Mouse (Mus musculus) forebrain, embryonic 16.5 days (tissue): ENCODE data around the gene Pik3r5. TPM values are rescaled to one million over a fixed set of nuclear protein-coding genes. Genes with fewer than 3 reads are reported as not detected.

Experiments used
- ATAC-seq: fragments of 200-750 bp; cut with Nextera tagmentation; 2 replicates; pipeline ENCODE4 v1.8.0; 2017; ENCODE audit warnings: mild to moderate bottlenecking, moderate library complexity
- H3K27ac ChIP-seq: fragments of 300-500 bp; sonication (generic); 2 replicates; pipeline ENCODE4 v1.5.1; 2014; ENCODE audit warnings: low read length, control low read depth
- H3K27me3 ChIP-seq: fragments of 300-500 bp; sonication (generic); replicated peaks from 2 replicates; pipeline ENCODE4 v1.6.1; 2014; ENCODE audit warnings: low read length; ENCODE audit not compliant: control insufficient read depth, insufficient read depth
- H3K36me3 ChIP-seq: fragments of 300-500 bp; sonication (generic); 2 replicates; pipeline ENCODE4 v1.6.1; 2014; ENCODE audit not compliant: control insufficient read depth, insufficient read depth
- H3K4me1 ChIP-seq: fragments of 300-500 bp; sonication (generic); replicated peaks from 2 replicates; pipeline ENCODE4 v1.6.1; 2014; ENCODE audit warnings: low read length; ENCODE audit not compliant: control insufficient read depth, insufficient read depth
- H3K4me2 ChIP-seq: fragments of 300-500 bp; sonication (generic); 2 replicates; pipeline ENCODE4 v1.6.1; 2014; ENCODE audit warnings: mild to moderate bottlenecking, low read length, control low read depth
- H3K4me3 ChIP-seq: fragments of 300-500 bp; sonication (generic); replicated peaks from 2 replicates; pipeline ENCODE4 v1.5.1; 2014; ENCODE audit warnings: mild to moderate bottlenecking, low read length, control low read depth
- H3K9ac ChIP-seq: fragments of 300-500 bp; sonication (generic); replicated peaks from 2 replicates; pipeline ENCODE4 v1.6.1; 2014; ENCODE audit warnings: low read depth, low read length, control low read depth
- H3K9me3 ChIP-seq: fragments of 300-500 bp; sonication (generic); 2 replicates; pipeline ENCODE4 v1.6.1; 2016; ENCODE audit warnings: low read length; ENCODE audit not compliant: control insufficient read depth
- WGBS: fragments of 180-500 bp; shearing (Covaris S2); extraction: QIAGEN DNeasy Blood & Tissue Kit; methylation state at CpG from one replicate; pipeline ENCODE4 v1.1.7; 2014; 5-methylcytosine and 5-hydroxymethylcytosine counted together
- polyA plus RNA-seq: library from polyadenylated mRNA; unstranded; fragments of >200 nt; fragmentation: Nextera tagmentation; extraction: Ambion mirVana; gene quantifications from 2 replicates; pipeline ENCODE4 v1.2.1, GENCODE M21; 2015

Pik3r5 gene
- polyA plus RNA-seq, 1 experiment from 2014 or later, result 0.11 TPM

DNA sequence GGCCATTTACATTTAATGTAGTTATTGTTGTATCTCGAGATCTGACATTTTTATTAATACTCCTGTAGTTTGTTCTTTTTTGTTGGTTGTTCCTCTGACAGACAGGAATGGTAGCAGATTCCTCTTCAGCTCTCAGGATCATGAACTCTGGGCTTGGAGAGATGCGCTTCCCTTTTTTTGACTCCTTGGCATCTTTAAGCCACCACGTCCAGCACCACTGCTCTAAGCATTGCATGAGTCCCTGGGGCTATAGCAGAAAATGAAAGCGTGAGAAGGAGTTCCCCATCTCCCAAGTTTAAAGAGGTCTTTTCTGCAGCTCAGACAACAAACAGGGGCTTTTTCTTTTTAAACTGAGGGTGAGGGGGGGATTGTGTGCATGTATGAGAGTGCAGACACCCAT lies 87.4 kb downstream of the Pik3r5 start:
- H3K27me3 ChIP-seq, result no peaks in the 10 kb centered on the region
- no peak overlapping the region for H3K4me3 ChIP-seq
- no peak overlapping the region for H3K9ac ChIP-seq
- no peaks in the 10 kb centered on the region for H3K4me1 ChIP-seq
- H3K36me3 ChIP-seq, result no peaks in the 10 kb centered on the region
- WGBS, result 89% methylated on average over 4 of the region's 4 CpGs
- no peak overlapping the region for H3K4me2 ChIP-seq
- no peak for ATAC-seq
- H3K9me3 ChIP-seq, result 0 out of 2 replicates have a peak, but pooled peaks cover 2% of the 10 kb centered on the region
- no peak overlapping the region for H3K27ac ChIP-seq

DNA sequence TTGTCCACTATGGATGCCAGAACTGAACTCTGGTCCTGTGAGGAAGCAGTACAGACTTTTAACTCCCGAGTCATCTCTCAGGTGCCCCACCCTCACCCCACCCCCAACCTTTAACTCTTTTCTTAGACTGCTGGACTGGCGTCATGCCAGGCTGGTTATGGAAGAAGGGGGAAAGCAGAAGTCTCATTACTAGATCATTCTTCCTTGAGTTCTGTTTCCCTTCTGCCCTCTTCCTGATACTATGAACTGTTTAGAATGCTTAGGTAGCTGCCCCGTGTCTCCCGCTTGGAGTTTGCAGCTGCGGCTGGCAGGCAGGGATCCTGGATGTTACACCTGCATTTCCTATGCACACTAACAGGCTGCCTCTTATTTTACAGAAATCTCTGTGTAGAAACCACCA lies 87.9 kb downstream of the Pik3r5 start:
- H3K27ac ChIP-seq, result no peak overlapping the region
- H3K4me1 ChIP-seq, result no peaks in the 10 kb centered on the region
- H3K9me3 ChIP-seq, result 0 out of 2 replicates have a peak, but pooled peaks cover 2% of the 10 kb centered on the region
- H3K9ac ChIP-seq, result no peak overlapping the region
- H3K4me3 ChIP-seq, result no peak overlapping the region
- WGBS, result 91% methylated on average over 5 of the region's 5 CpGs
- H3K27me3 ChIP-seq, result no peaks in the 10 kb centered on the region
- no peaks in the 10 kb centered on the region for H3K36me3 ChIP-seq
- no peak overlapping the region for H3K4me2 ChIP-seq
- no peak for ATAC-seq

DNA sequence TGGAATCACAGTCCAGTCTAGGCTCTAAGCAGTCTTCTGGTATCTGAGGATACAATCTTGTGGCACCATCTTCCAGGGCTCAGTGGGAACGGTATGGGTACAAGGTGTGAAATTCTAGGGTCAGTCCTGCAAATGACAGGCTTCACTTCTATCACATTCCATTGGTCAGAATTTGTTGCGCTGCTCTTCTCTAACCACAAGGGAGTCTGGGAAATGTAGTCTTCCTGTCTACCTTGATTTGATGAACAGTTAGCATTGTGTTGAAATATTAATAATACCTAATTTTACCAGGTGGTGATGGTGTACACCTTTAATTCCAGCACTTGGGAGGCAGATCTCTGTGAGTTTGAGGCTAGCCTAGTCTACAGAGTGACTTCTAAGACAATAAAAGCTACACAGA lies 88.5 kb downstream of the Pik3r5 start:
- Histone ChIP-seq H3K9me3 (0 out of 2 replicates have a peak, but pooled peaks cover 2% of the 10 kb centered on the region), H3K9ac (no peak overlapping the region), H3K4me2 (no peak overlapping the region), H3K27ac (no peak overlapping the region), H3K4me3 (no peak overlapping the region), H3K36me3 (no peaks in the 10 kb centered on the region), H3K27me3 (no peaks in the 10 kb centered on the region), H3K4me1 (no peaks in the 10 kb centered on the region)
- WGBS, result 91% methylated on average over 2 of the region's 2 CpGs
- ATAC-seq, result no peak

DNA sequence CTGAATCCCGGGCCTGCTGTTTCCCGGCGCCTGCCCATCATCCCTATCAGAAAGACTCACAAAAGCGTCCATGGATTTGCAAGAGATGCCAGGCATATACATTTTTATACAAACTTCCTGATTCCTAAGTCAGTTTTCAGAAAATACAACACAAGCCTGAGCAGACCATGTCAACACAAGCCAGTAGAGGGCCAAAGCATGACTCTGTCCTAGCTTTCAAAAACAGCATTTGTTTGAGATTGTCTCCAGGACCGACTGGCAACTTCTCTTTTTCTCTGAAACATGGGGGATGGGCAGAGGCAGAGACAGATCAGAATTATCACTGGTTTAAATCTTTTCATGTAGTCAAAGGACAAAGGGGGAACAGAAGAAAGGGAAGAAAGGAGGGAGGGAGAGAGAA lies 89.4 kb downstream of the Pik3r5 start:
- Histone ChIP-seq H3K27ac (no peak overlapping the region), H3K4me3 (no peak overlapping the region), H3K9ac (no peak overlapping the region), H3K4me2 (no peak overlapping the region), H3K9me3 (0 out of 2 replicates have a peak, but pooled peaks cover 2% of the 10 kb centered on the region), H3K36me3 (no peaks in the 10 kb centered on the region), H3K27me3 (no peaks in the 10 kb centered on the region), H3K4me1 (no peaks in the 10 kb centered on the region)
- no peak for ATAC-seq
- 78% methylated on average over 5 of the region's 5 CpGs for WGBS

DNA sequence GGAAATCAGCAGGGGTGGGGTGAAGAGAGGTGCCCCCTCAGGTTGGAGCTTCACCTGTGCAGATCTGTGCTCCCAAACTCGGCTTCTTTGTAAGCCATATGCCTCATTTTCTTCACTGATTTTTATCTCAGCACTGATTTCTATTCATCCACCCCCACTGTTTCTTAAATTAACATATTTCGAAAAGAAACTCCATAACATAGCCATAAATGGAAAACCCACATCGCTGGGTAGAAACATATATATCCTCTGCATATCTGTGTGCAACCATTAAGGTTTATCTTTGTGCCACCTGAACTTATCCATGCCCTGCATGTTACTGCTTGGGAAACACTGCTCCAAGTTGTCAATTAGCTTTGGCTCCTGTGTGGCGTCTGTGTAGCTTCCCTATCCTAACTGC lies 94.5 kb downstream of the Pik3r5 start:
- 76% methylated on average over 4 of the region's 4 CpGs for WGBS

DNA sequence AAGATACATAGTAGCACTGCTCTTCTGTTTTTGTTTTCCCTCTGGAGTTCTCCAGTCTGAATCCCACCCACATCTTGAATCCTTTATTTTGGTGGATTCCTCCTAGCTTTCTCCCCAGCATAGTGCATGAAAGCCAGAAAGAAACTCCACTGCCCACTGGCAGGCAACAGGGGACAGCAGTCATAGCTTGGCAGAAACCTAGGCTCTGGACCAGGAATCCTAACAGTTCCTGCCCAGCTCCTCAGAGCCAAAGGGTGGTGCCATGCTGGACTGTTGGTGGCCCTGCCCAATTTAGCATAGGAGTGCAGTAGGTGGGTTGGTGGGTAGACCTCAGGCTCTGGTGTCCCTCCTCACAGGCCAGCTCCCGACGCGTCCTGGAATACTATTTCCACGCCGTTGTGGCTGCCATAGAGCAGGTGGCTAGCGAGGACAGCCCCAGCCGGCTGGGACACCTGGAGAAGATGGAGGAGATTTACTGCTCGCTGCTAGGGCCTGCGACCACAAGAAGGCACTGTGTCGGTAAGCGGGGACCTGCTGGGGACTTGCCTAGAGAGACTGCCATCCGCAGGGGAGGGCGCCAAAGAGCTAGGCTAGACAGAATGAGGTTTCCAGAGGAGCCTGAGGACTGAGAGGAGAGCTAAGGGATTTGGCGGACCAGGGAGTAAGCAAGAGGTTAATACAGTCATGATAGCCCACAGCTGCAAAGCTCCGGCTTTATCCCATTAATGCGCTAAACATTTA lies 99.3 kb downstream of the Pik3r5 start:
- Histone ChIP-seq H3K36me3 (no peaks in the 10 kb centered on the region), H3K9me3 (no peaks in the 10 kb centered on the region), H3K27me3 (no peaks in the 10 kb centered on the region), H3K4me2 (no peak overlapping the region), H3K4me1 (no peaks in the 10 kb centered on the region), H3K9ac (no peak overlapping the region), H3K27ac (no peak overlapping the region), H3K4me3 (no peak overlapping the region)
- WGBS, result 30% methylated on average over 16 of the region's 16 CpGs
- ATAC-seq, result no peak

More for the DNA sequence above, 94.5 kb downstream of the Pik3r5 start:
- Histone ChIP-seq H3K9me3 (no peaks in the 10 kb centered on the region), H3K36me3 (no peaks in the 10 kb centered on the region), H3K9ac (no peak overlapping the region), H3K4me3 (no peak overlapping the region), H3K4me1 (no peaks in the 10 kb centered on the region), H3K27ac (no peak overlapping the region), H3K27me3 (no peaks in the 10 kb centered on the region), H3K4me2 (no peak overlapping the region)
- ATAC-seq, result no peak

DNA sequence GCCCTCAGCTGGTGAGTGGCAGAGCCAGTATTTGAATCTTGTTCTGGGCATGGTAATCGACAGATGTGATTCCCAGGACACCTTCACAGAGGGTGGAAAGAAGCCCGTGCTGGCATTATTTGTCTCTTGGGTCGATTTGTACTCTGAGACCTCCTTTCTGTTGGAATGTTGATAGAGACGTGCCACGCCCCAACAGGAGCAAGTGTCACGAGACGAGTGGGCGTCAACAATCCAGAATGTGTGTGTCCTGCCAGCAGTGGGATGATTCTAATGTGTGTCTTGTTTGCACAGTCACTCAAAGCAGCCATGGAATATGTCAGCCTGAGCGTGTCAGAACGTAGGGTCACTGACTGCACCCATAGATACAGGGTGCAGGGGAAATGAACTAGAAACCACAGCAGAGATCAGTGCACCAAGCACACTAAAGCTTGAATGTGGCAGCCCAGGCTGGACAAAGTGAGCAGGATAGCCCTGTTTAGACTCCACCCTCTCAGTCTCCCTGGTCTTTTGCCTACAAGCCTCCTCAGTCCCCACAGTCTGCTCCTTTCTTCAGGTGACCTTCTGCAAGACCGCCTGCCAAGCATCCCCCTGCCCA lies 100.1 kb downstream of the Pik3r5 start:
- H3K9me3 ChIP-seq, result no peaks in the 10 kb centered on the region
- H3K27ac ChIP-seq, result no peak overlapping the region
- H3K4me3 ChIP-seq, result no peak overlapping the region
- no peak for ATAC-seq
- WGBS, result 86% methylated on average over 11 of the region's 11 CpGs
- no peak overlapping the region for H3K4me2 ChIP-seq
- H3K36me3 ChIP-seq, result no peaks in the 10 kb centered on the region
- H3K4me1 ChIP-seq, result no peaks in the 10 kb centered on the region
- H3K9ac ChIP-seq, result no peak overlapping the region
- no peaks in the 10 kb centered on the region for H3K27me3 ChIP-seq

DNA sequence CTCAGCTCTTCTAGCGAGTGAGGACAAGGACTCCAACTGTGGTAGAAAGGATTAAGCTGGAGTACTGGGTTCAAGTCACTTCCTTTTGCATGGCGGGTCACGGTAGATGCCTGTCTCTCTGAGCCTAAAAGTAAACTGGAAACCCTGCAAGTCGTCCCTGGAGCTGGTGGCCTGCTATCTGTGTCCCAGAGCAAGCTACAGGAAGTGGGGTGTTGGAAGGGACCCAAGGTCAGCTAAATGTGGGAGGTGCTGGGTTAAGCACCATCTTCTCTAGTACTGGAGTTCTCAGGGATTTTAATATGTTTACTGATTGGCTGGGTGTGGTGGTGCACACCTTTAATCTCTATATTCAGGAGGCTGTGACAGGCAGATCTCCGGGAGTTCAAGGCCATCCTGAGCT lies 100.9 kb downstream of the Pik3r5 start:
- Histone ChIP-seq H3K27ac (no peak overlapping the region), H3K36me3 (no peaks in the 10 kb centered on the region), H3K4me2 (no peak overlapping the region), H3K4me1 (no peaks in the 10 kb centered on the region), H3K9me3 (no peaks in the 10 kb centered on the region), H3K9ac (no peak overlapping the region), H3K27me3 (no peaks in the 10 kb centered on the region), H3K4me3 (no peak overlapping the region)
- 90% methylated on average over 5 of the region's 5 CpGs for WGBS
- ATAC-seq, result no peak

DNA sequence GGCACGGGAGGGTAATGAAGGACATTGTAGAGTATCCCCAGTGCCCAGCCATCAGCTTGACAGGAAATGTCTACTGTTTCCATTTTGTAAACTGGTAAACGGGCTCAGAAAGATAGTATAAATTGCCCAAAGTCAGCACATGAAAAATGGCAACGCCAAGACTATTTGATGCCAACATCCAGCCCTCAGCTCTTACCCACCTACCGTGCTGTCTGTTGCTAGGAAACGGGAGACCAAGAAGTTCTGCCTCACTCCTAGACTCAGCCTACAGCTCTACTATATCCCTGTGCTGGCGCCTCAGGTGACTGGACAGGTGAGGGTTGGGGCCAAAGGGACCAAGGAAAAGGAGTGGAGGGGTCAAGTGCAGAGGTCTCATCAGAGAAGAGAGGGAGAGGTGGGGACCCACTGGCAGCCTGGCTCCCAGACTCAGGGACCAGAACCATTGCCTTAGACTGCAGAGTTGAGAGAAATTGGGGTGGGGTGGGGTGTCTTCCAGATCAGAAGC lies 102.1 kb downstream of the Pik3r5 start:
- ATAC-seq, result no peak

More for the DNA sequence above, 102.1 kb downstream of the Pik3r5 start:
- Histone ChIP-seq H3K27me3 (no peaks in the 10 kb centered on the region), H3K4me2 (no peak overlapping the region), H3K36me3 (no peaks in the 10 kb centered on the region), H3K9ac (no peak overlapping the region), H3K9me3 (no peaks in the 10 kb centered on the region), H3K27ac (no peak overlapping the region), H3K4me3 (no peak overlapping the region), H3K4me1 (no peaks in the 10 kb centered on the region)
- 69% methylated on average over 6 of the region's 6 CpGs for WGBS
